Mouse (Mus musculus) kidney, postnatal 0 days (tissue): ENCODE results near the gene Il1rl1. TPM values are rescaled to one million over a fixed set of nuclear protein-coding genes. Genes with fewer than 3 reads are reported as not detected.

Source experiments
- ATAC-seq: fragments of 200-750 bp; cut with Nextera tagmentation; replicated peaks from 2 replicates; pipeline ENCODE4 v1.8.0; 2017; ENCODE audit warnings: low read depth, moderate number of reproducible peaks, moderate TSS enrichment, moderate library complexity; ENCODE audit not compliant: low FRiP score
- DNase-seq: peaks from one replicate; pipeline ENCODE4 v3.0.0-alpha.2; 2016; ENCODE audit warnings: low spot score
- H3K27ac ChIP-seq: fragments of 300-500 bp; sonication (generic); 2 replicates; pipeline ENCODE4 v1.5.1; 2014; ENCODE audit warnings: mild to moderate bottlenecking
- H3K27me3 ChIP-seq: fragments of 300-500 bp; sonication (generic); 2 replicates; pipeline ENCODE4 v1.6.1; 2014; ENCODE audit warnings: low read length, mixed read lengths; ENCODE audit not compliant: insufficient read depth
- H3K36me3 ChIP-seq: fragments of 300-500 bp; sonication (generic); 2 replicates; pipeline ENCODE4 v1.6.1; 2014; ENCODE audit warnings: low read length, mixed read lengths; ENCODE audit not compliant: insufficient read depth
- H3K4me1 ChIP-seq: fragments of 300-500 bp; sonication (generic); replicated peaks from 2 replicates; pipeline ENCODE4 v1.6.1; 2014; ENCODE audit warnings: antibody characterized with exemption, low read length, mixed read lengths; ENCODE audit not compliant: insufficient read depth
- H3K4me2 ChIP-seq: fragments of 300-500 bp; sonication (generic); 2 replicates; pipeline ENCODE4 v1.6.1; 2014; ENCODE audit warnings: mild to moderate bottlenecking, low read length, moderate library complexity, mixed read lengths
- H3K4me3 ChIP-seq: fragments of 300-500 bp; sonication (generic); replicated peaks from 2 replicates; pipeline ENCODE4 v1.5.1; 2014; ENCODE audit warnings: low read depth, low read length
- H3K9ac ChIP-seq: fragments of 300-500 bp; sonication (generic); 2 replicates; pipeline ENCODE4 v1.6.1; 2014; ENCODE audit warnings: low read depth, low read length
- H3K9me3 ChIP-seq: fragments of 300-500 bp; sonication (generic); replicated peaks from 2 replicates; pipeline ENCODE4 v1.6.1; 2016; ENCODE audit warnings: low read length, inconsistent platforms, mixed read lengths
- CTCF ChIP-seq: IDR thresholded peaks from 2 replicates; pipeline ENCODE4 v1.5.1; 2016; ENCODE audit warnings: antibody characterized with exemption, low read depth, mild to moderate bottlenecking, moderate library complexity
- WGBS: fragments of 180-500 bp; shearing (Covaris S2); extraction: QIAGEN DNeasy Blood & Tissue Kit; methylation state at CpG from one replicate; pipeline ENCODE4 v1.1.7; 2014; 5-methylcytosine and 5-hydroxymethylcytosine counted together
- polyA plus RNA-seq: library from polyadenylated mRNA; unstranded; fragments of >200 nt; fragmentation: Nextera tagmentation; extraction: Ambion mirVana; gene quantifications from 2 replicates; pipeline ENCODE4 v1.2.1, GENCODE M21; 2015

Gene Il1rl1
- polyA plus RNA-seq, 1 experiment from 2014 or later, result 0.13 TPM

- no peak overlapping the region for H3K9ac ChIP-seq
- DNase-seq (no peak), ATAC-seq (no peak)
- H3K9me3 ChIP-seq, result no peaks in the 10 kb centered on the region
- no peaks in the 10 kb centered on the region for H3K27me3 ChIP-seq
- H3K4me2 ChIP-seq, result no peak overlapping the region
- no peak overlapping the region for H3K27ac ChIP-seq
- no peak for TF ChIP-seq CTCF
- H3K36me3 ChIP-seq, result no peaks in the 10 kb centered on the region
- WGBS, result 82% methylated on average over 11 of the region's 11 CpGs
- H3K4me1 ChIP-seq, result no peaks in the 10 kb centered on the region
- H3K4me3 ChIP-seq, result no peak overlapping the region
Observed at GRCm38 (mm10) chr1:40501546-40502398, 72.4 kb downstream of the Il1rl1 start.

GRCm38 (mm10) chr1:40504548-40504947, 75.2 kb downstream of the Il1rl1 start:
- no peak for TF ChIP-seq CTCF

More at GRCm38 (mm10) chr1:40504548-40504947, 75.2 kb downstream of the Il1rl1 start:
- no peaks in the 10 kb centered on the region for H3K4me1 ChIP-seq
- H3K4me3 ChIP-seq, result no peak overlapping the region
- DNase-seq, result no peak
- H3K9me3 ChIP-seq, result no peaks in the 10 kb centered on the region
- no peak overlapping the region for H3K4me2 ChIP-seq
- no peaks in the 10 kb centered on the region for H3K27me3 ChIP-seq
- H3K27ac ChIP-seq, result no peak overlapping the region
- no peak overlapping the region for H3K9ac ChIP-seq
- ATAC-seq, result no peak
- no peaks in the 10 kb centered on the region for H3K36me3 ChIP-seq
- WGBS, result 53% methylated on average over 5 of the region's 5 CpGs

Other genes with a start within 250 kb of the Il1rl1 start
- 5.6 and 6.1 TPM in 2 replicates for gene Il1r1, start 204.5 kb upstream of the Il1rl1 start, polyA plus RNA-seq
- gene Il1rl2, start 105.0 kb upstream of the Il1rl1 start, polyA plus RNA-seq, result 7.5 and 7.8 TPM in 2 replicates
- 0.43 and 0.60 TPM in 2 replicates for gene Il18r1, start 36.0 kb downstream of the Il1rl1 start, polyA plus RNA-seq
- gene Il18rap, start 85.8 kb downstream of the Il1rl1 start, polyA plus RNA-seq, result 0.15 and 0.18 TPM in 2 replicates
- 1.2 and 1.4 TPM in 2 replicates for gene Slc9a4, start 150.5 kb downstream of the Il1rl1 start, polyA plus RNA-seq